Mouse (Mus musculus) limb, embryonic 13.5 days (tissue): ENCODE results near the gene Scd3. TPM values are rescaled to one million over a fixed set of nuclear protein-coding genes. Genes with fewer than 3 reads are reported as not detected.

Experiments
- ATAC-seq: fragments of 200-750 bp; cut with Nextera tagmentation; 2 replicates; pipeline ENCODE4 v1.8.0; 2017; ENCODE audit warnings: low read depth, moderate number of reproducible peaks, moderate TSS enrichment; ENCODE audit not compliant: low FRiP score
- H3K27ac ChIP-seq: fragments of 300-500 bp; sonication (generic); 2 replicates; pipeline ENCODE4 v1.5.1; 2015; ENCODE audit warnings: inconsistent platforms, mild to moderate bottlenecking, moderate library complexity
- H3K27me3 ChIP-seq: fragments of 300-500 bp; sonication (generic); 2 replicates; pipeline ENCODE4 v1.6.1; 2015; ENCODE audit warnings: mild to moderate bottlenecking, inconsistent platforms
- H3K36me3 ChIP-seq: fragments of 300-500 bp; sonication (generic); 2 replicates; pipeline ENCODE4 v1.6.1; 2015; ENCODE audit warnings: inconsistent platforms, mild to moderate bottlenecking, moderate library complexity
- H3K4me1 ChIP-seq: fragments of 300-500 bp; sonication (generic); 2 replicates; pipeline ENCODE4 v1.6.1; 2015; ENCODE audit warnings: inconsistent platforms
- H3K4me2 ChIP-seq: fragments of 300-500 bp; sonication (generic); replicated peaks from 2 replicates; pipeline ENCODE4 v1.6.1; 2015; ENCODE audit warnings: inconsistent platforms, mild to moderate bottlenecking, moderate library complexity
- H3K4me3 ChIP-seq: fragments of 300-500 bp; sonication (generic); 2 replicates; pipeline ENCODE4 v1.5.1; 2015; ENCODE audit warnings: moderate library complexity, mild to moderate bottlenecking, inconsistent platforms
- H3K9ac ChIP-seq: fragments of 300-500 bp; sonication (generic); 2 replicates; pipeline ENCODE4 v1.6.1; 2015; ENCODE audit warnings: mild to moderate bottlenecking, inconsistent platforms
- H3K9me3 ChIP-seq: fragments of 300-500 bp; sonication (generic); 2 replicates; pipeline ENCODE4 v1.6.1; 2016; ENCODE audit warnings: inconsistent platforms
- WGBS: fragments of 180-500 bp; shearing (Covaris S2); methylation state at CpG from one replicate; pipeline ENCODE4 v1.1.7; 2015; 5-methylcytosine and 5-hydroxymethylcytosine counted together
- polyA plus RNA-seq: library from polyadenylated mRNA; unstranded; fragments of >200 nt; fragmentation: Nextera tagmentation; extraction: Ambion mirVana; gene quantifications from 2 replicates; pipeline ENCODE4 v1.2.1, GENCODE M21; 2015

Gene Scd3
- polyA plus RNA-seq, 1 experiment from 2014 or later: not detected

DNA sequence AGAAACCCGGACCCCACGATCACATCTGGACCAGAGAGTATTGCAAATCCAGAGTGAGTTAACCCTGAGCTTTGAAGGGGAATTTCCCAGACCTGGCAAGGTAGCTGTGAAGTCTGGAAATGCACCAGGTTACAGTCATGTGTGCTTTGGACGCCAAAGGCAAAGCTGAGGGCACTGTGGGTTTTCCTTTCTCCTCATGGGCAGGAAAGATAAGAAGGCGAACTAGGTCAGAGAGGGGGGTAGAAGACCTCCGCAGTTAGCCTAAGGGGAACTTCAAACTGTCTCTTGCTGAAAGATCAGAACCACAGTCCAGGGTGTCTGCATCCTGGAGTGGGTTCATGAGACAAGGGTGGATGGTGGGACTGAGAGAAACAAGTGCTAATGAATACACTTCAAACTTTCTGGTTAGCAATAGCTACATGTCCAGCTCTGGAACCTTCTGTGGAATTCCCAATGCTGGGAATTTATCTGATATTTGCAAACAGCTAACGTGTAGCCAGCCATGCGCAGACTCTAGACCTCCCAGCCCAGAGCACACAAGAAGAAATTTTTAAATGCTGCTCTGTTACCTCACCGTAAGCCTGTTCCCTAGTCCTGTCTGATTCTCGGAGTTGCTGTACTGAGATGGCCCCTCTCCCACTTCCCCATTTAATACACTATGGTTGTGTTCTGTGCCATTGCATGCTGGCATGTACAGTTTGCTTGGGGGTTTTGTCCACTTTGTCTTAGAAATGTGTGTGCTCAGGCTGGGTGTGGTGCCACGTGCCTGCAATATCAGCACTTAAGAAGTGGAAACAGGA lies 5.8 kb upstream of the Scd3 start:
- Histone ChIP-seq H3K27me3 (no peaks in the 10 kb centered on the region), H3K4me3 (no peak overlapping the region), H3K4me1 (no peaks in the 10 kb centered on the region), H3K4me2 (no peak overlapping the region), H3K36me3 (no peaks in the 10 kb centered on the region), H3K27ac (no peak overlapping the region), H3K9ac (no peak overlapping the region), H3K9me3 (no peaks in the 10 kb centered on the region)
- WGBS: 88% methylated on average over 10 of the region's 10 CpGs
- ATAC-seq: no peak

DNA sequence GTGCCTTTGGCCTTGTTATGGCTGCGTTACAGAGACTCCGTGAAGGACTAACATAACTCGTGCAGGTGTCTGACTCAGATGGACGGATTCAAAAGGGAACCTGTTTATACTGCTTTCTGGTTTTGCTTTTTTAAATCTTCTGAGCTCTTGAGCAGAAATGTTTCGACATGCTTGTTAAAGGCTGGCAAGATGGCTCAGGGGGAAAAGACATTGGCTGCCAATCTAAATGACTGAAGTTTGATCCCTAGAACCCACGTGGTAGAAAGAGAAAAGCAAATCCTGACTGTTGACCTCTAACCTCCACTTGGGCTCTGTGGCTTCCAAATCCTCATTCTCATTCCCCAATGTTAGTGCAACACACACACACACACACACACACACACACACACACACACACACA lies 4.6 kb upstream of the Scd3 start:
- no peak overlapping the region for H3K27ac ChIP-seq
- WGBS: 85% methylated on average over 6 of the region's 6 CpGs
- H3K4me1 ChIP-seq: no peaks in the 10 kb centered on the region
- no peak overlapping the region for H3K9ac ChIP-seq
- H3K4me2 ChIP-seq: no peak overlapping the region
- no peaks in the 10 kb centered on the region for H3K36me3 ChIP-seq
- H3K27me3 ChIP-seq: no peaks in the 10 kb centered on the region
- no peak overlapping the region for H3K4me3 ChIP-seq
- no peaks in the 10 kb centered on the region for H3K9me3 ChIP-seq
- ATAC-seq: no peak

DNA sequence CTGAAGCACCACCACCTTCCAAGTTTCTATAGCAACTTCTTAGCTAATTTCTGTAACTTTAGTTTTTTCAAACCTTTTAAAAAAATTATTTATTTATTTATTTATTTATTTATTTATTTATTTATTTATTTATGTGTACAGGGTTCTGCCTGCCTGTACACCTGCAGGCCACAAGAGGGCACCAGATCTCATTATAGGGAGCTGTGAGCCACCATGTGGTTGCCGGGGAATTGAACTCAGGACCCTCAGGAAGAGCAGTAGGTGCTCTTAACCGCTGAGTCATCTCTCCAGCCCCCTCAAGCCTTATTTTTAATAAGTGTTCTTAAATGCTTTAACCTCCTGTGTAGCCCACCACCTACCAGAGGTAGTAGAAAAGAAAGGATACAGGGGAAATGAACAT lies 4.1 kb upstream of the Scd3 start:
- ATAC-seq: no peak
- WGBS: 78% methylated on average over 2 of the region's 2 CpGs

DNA sequence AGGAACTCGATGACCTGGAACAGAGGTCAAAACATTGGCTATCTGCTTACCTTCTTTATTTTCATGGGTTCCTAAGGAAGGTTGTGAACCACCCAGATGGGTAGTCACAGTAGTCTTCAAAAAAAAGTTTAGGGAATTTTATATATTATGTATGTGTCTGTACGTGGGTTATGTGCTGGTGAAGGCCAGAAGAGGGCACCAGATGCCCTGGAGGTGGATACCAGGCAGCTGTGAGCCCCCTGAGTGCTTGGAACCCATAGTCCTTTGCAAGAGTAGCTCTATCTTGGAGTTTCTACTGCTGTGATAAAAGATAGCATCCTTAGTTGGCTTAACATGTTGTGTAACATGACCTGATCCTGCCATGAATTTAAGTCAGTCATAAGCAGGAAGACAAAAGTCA lies 4.0 kb downstream of the Scd3 start:
- Histone ChIP-seq H3K27ac (no peak overlapping the region), H3K4me2 (no peak overlapping the region), H3K9ac (no peak overlapping the region), H3K4me1 (no peaks in the 10 kb centered on the region), H3K4me3 (no peak overlapping the region), H3K36me3 (no peaks in the 10 kb centered on the region), H3K9me3 (no peaks in the 10 kb centered on the region), H3K27me3 (no peaks in the 10 kb centered on the region)
- ATAC-seq: no peak
- WGBS: 72% methylated on average over 2 of the region's 2 CpGs

More for the DNA sequence above, 4.1 kb upstream of the Scd3 start:
- Histone ChIP-seq H3K36me3 (no peaks in the 10 kb centered on the region), H3K4me3 (no peak overlapping the region), H3K9ac (no peak overlapping the region), H3K4me2 (no peak overlapping the region), H3K4me1 (no peaks in the 10 kb centered on the region), H3K9me3 (no peaks in the 10 kb centered on the region), H3K27ac (no peak overlapping the region), H3K27me3 (no peaks in the 10 kb centered on the region)

DNA sequence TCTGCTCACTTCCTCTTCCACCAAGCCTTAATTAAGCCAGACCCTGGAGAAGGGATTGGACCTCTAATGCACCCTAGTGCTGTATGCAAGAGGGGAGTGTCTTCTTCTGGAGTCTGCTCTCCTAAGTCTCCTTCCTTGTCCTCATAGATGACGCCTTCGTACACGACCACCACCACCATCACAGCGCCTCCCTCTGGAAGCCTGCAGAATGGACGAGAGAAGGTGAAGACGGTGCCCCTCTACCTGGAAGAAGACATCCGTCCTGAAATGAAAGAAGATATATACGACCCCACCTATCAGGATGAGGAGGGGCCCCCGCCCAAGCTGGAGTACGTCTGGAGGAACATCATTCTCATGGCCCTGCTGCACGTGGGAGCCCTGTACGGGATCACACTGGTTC lies 12.2 kb downstream of the Scd3 start:
- Histone ChIP-seq H3K4me2 (no peak overlapping the region), H3K4me3 (no peak overlapping the region), H3K4me1 (no peaks in the 10 kb centered on the region), H3K36me3 (no peaks in the 10 kb centered on the region), H3K27me3 (no peaks in the 10 kb centered on the region), H3K27ac (no peak overlapping the region), H3K9ac (no peak overlapping the region), H3K9me3 (no peaks in the 10 kb centered on the region)
- WGBS: 76% methylated on average over 12 of the region's 12 CpGs
- ATAC-seq: no peak

DNA sequence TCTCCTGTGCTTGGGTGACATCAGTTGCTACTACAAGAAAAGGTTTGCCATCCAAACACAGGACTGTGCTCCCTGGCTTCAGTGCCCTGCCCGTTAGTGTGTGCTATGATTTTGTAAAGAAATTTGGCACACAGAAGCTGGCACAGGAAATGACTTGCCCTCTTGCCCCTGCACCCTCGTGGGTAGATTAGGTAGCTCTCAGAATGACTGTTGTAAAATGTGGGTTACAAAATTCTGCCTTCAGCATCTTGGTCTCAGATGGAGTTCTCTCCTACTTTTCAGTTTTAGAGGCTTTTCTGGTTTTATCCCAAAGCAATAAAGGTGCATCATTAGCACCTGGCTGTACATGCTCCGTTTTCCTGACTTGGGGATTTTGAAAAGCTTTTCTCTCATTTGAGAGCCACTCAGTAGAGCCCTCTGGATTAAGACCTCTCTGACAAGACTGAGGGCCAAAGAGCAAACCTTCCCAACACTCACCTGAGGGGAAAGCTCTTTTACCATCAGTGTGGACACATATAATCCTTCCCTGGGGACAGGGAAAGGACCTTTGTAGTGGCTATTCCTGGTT lies 15.0 kb downstream of the Scd3 start:
- H3K9ac ChIP-seq: no peak overlapping the region
- no peak overlapping the region for H3K27ac ChIP-seq
- no peaks in the 10 kb centered on the region for H3K27me3 ChIP-seq
- no peak for ATAC-seq
- H3K4me2 ChIP-seq: no peak overlapping the region
- no peaks in the 10 kb centered on the region for H3K9me3 ChIP-seq
- no peak overlapping the region for H3K4me3 ChIP-seq
- H3K36me3 ChIP-seq: no peaks in the 10 kb centered on the region
- 52% methylated on average over 3 of the region's 3 CpGs for WGBS
- no peaks in the 10 kb centered on the region for H3K4me1 ChIP-seq

DNA sequence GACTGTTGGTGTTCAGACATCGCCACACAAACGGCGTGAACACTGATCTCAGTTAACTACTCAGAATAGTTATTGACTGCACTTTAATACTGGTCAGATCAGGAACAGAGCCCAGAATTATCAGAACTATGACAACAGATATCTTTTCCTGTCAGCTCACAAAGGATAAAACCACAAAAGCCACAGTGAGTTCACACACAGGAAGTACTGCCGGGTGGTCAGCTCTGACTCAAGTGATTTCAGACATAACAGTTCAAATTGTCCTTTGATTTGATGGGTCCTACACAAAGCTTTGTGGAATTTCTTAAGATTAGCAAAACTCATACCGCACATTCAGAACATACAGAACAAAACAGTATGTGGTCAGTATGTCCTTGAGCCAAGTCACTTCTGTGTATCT lies 22.7 kb downstream of the Scd3 start:
- no peak overlapping the region for H3K4me2 ChIP-seq
- H3K27ac ChIP-seq: no peak overlapping the region
- ATAC-seq: no peak
- WGBS: 92% methylated on average over 5 of the region's 5 CpGs
- H3K4me3 ChIP-seq: no peak overlapping the region
- no peak overlapping the region for H3K9ac ChIP-seq
- no peaks in the 10 kb centered on the region for H3K27me3 ChIP-seq
- no peaks in the 10 kb centered on the region for H3K4me1 ChIP-seq
- no peaks in the 10 kb centered on the region for H3K9me3 ChIP-seq
- no peaks in the 10 kb centered on the region for H3K36me3 ChIP-seq

DNA sequence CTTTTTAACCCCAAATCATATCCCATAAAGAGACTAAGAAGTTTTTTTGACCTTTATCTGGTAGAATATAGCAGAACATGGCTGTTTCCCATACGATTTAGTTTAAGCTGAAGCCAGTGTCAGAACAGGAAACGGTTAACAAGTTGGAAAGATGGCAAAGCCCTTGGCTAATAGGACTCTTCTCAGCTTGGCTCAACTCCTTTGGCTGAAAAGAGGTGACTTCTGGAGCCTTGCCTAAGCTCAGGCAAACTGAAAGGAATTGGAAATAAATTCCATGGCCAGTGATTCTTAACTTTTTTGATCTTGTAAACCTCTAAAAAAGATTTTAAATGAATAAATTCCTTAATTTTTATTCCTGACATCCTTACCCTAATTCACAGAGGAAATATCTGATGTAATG lies 26.7 kb downstream of the Scd3 start:
- H3K4me3 ChIP-seq: no peak overlapping the region

DNA sequence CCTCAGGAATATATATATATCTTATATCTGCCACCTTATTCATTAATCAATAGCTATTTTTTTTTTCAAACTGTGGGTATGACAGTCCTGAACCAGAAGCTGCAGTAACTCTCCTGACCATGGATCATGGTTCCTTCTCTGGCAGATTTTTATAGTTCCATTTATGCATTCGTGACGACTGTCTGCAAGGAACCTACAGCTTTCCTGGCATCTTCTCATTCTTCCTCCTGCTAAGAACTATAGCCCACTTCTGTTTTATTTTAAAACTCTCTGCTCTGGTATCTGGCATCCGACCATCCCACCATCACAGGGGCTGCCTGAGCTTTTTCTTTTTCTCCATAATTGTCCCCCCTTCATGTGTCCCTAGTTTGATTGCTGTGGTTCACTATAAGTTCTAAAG lies 27.1 kb downstream of the Scd3 start:
- no peak overlapping the region for H3K4me2 ChIP-seq
- H3K27ac ChIP-seq: no peak overlapping the region
- H3K27me3 ChIP-seq: no peaks in the 10 kb centered on the region
- WGBS: 69% methylated on average over 3 of the region's 3 CpGs
- no peaks in the 10 kb centered on the region for H3K4me1 ChIP-seq
- ATAC-seq: no peak
- no peaks in the 10 kb centered on the region for H3K9me3 ChIP-seq
- H3K36me3 ChIP-seq: no peaks in the 10 kb centered on the region
- no peak overlapping the region for H3K9ac ChIP-seq
- H3K4me3 ChIP-seq: no peak overlapping the region

More for the DNA sequence above, 26.7 kb downstream of the Scd3 start:
- ATAC-seq: no peak
- H3K27me3 ChIP-seq: no peaks in the 10 kb centered on the region
- no peaks in the 10 kb centered on the region for H3K9me3 ChIP-seq
- H3K4me1 ChIP-seq: no peaks in the 10 kb centered on the region
- no peak overlapping the region for H3K27ac ChIP-seq
- no peak overlapping the region for H3K4me2 ChIP-seq
- WGBS: 57% methylated on average over 2 of the region's 2 CpGs
- no peak overlapping the region for H3K9ac ChIP-seq
- no peaks in the 10 kb centered on the region for H3K36me3 ChIP-seq

DNA sequence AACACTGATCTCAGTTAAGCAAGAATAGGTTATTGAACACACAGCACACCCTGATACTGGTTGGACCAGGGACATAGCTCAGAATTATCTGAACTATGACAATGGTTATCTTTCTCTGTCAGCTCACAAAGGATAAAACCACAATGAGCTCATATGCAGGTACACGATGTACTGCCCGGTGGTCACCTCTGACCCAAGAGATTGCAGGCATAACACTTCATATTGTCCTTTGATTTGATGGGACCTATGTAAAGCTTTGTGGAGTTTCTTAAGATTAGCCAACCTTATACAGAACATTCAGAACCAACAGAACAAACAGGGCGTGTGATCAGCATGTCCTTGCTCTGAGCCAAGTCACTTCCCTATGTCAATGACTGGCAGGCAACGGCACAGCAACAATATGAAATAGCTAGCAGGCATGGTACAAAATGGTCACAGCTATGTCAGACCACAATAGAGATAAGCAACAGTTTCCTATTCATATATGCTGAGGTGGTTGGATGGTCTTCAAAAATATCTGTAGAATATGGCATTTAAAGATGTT lies 28.6 kb downstream of the Scd3 start:
- H3K27me3 ChIP-seq: no peaks in the 10 kb centered on the region
- H3K9me3 ChIP-seq: no peaks in the 10 kb centered on the region
- no peak overlapping the region for H3K4me3 ChIP-seq
- WGBS: 85% methylated on average over 4 of the region's 4 CpGs
- H3K9ac ChIP-seq: no peak overlapping the region
- H3K27ac ChIP-seq: no peak overlapping the region
- no peak overlapping the region for H3K4me2 ChIP-seq
- no peaks in the 10 kb centered on the region for H3K36me3 ChIP-seq
- no peak for ATAC-seq
- no peaks in the 10 kb centered on the region for H3K4me1 ChIP-seq

DNA sequence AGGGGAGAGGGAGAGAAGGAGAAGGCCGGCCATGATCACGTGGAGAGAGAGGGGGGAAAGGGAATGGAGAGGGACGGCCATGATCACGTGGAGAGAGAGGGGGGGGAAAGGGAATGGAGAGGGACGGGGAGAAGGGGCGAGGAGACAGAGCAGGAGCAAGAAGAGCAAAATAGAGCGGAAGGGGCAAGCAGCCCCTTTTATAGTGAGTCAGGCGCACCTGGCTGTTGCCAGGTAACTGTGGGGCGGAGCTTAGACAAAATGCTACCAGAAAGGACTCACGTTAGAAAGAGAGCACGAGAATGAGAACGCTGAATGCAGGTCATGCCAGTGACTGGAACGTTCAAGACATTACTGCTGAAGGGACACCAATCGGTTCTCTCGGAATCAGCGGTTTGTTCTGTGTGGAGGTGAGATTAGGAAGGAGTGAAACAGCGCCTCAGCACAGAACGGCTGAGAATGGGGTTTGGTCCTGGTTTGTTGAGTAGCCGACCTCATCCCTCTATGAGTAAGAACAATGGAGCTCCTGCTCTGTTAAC lies 34.5 kb downstream of the Scd3 start:
- H3K36me3 ChIP-seq: no peaks in the 10 kb centered on the region
- peak overlapping the region; percentile 28 for H3K4me3 ChIP-seq
- peak overlapping the region; percentile 57 for H3K4me2 ChIP-seq
- WGBS: 19% methylated on average over 19 of the region's 19 CpGs
- H3K4me1 ChIP-seq: peaks cover 4% of the 10 kb centered on the region
- H3K9ac ChIP-seq: no peak overlapping the region; the same call in 1 of the 2 replicates
- H3K27me3 ChIP-seq: no peaks in the 10 kb centered on the region
- no peak overlapping the region for H3K27ac ChIP-seq
- no peaks in the 10 kb centered on the region for H3K9me3 ChIP-seq
- ATAC-seq: no peak

DNA sequence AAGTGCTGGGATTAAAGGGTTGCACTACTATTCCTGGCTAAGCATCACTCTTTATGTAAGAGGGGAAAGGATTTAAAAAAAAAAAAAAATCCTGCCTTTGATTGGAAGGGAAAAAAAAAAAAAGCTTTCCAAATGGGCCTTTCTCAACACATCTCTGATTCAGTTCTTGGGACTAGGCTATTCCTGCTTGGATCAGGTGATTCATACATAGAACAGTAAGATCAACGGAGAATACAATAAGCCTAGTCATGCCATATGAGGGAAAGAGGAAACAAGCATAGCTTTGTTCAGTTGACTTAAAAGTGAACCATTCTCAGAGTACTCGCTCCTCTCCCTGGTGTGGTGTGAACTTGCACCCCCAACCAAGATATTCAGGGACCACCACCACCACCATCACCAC lies 35.8 kb downstream of the Scd3 start:
- Histone ChIP-seq H3K4me1 (peaks cover 4% of the 10 kb centered on the region), H3K9ac (no peak overlapping the region), H3K4me3 (no peak overlapping the region), H3K27me3 (no peaks in the 10 kb centered on the region), H3K9me3 (no peaks in the 10 kb centered on the region), H3K36me3 (no peaks in the 10 kb centered on the region), H3K4me2 (no peak overlapping the region), H3K27ac (no peak overlapping the region)
- no peak for ATAC-seq
- 74% methylated on average over 2 of the region's 2 CpGs for WGBS
